11 mouse cellular contexts compared by ENCODE assay signal in genomic region chr1:66912305-66912704, GRCm38 (mm10). TPM values are rescaled to one million over a fixed set of nuclear protein-coding genes. Genes with fewer than 3 reads are reported as not detected.
"Had no signal": no experiment of that assay in that cellular context is flagged by ENCODE, and none has a peak within 500 bp of the region (broad histone marks: within the 10 kb centered on the region; RNA-seq: fewer than 3 reads in every experiment).

No protein-coding gene starts in this region.

- DNase-seq: liver, postnatal 0 days; lung, adult 2 months; lung, postnatal 14 days; lung, postnatal 36 days; right cerebral cortex, postnatal 14 days; thymus, adult 2 months; thymus, postnatal 25 days; thymus, postnatal 4 days had no signal

RNA-seq across cellular contexts. Expression of gene Myl1, which starts 32.9 kb away (rescaled TPM):
- total RNA-seq: megakaryocyte progenitor cell, adult 5-6 weeks; monocyte, adult 5-6 weeks; neutrophil, adult 5-6 weeks had no signal
